Mouse (Mus musculus) heart, postnatal 4 days (tissue): Measurements from ENCODE around the gene Rtkn. TPM values are rescaled to one million over a fixed set of nuclear protein-coding genes. Genes with fewer than 3 reads are reported as not detected.
A peak's percentile ranks its signal among the peaks of the same experiment; 100 is the strongest.

ENCODE experiments used
- DNase-seq: peaks from one replicate; pipeline ENCODE4 v3.0.0; 2021
- total RNA-seq, 2 experiments: library from RNA; stranded (reverse); gene quantifications; 2 replicates each; pipeline ENCODE4 v1.2.3; 2021

Rtkn gene
- total RNA-seq, 2 experiments from 2014 or later: 11.7 to 13.1 TPM

- DNase-seq: peak; percentile 50
These were observed 2.8 kb downstream of the Rtkn start for GRCm38 (mm10) chr6:83138056-83138455.

- DNase-seq: no peak
These were observed 4.8 kb downstream of the Rtkn start for GRCm38 (mm10) chr6:83140044-83140443.

GRCm38 (mm10) chr6:83141636-83142035 lies 6.4 kb downstream of the Rtkn start:
- no peak for DNase-seq

GRCm38 (mm10) chr6:83142211-83142731 lies 7.0 kb downstream of the Rtkn start:
- peak; percentile 47 for DNase-seq

GRCm38 (mm10) chr6:83142886-83143285 lies 7.6 kb downstream of the Rtkn start:
- DNase-seq: no peak

GRCm38 (mm10) chr6:83145209-83145608 lies 9.9 kb downstream of the Rtkn start:
- DNase-seq: no peak

DNA sequence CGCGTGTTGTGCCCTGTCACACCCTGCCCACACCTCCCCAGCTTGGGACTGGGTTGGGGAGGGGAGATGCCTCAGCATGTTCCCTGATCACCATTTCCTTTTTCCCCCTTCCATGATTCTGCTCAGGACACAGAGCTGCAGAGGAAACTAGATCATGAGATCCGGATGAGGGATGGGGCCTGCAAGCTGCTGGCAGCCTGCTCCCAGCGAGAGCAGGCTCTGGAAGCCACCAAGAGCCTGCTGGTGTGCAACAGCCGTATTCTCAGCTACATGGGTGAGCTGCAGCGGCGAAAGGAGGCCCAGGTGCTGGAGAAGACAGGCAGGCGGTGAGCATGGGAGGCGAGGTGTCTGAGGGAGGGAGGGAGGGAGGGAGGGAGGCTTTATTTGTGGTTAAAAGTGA lies 10.5 kb downstream of the Rtkn start:
- DNase-seq: no peak

DNA sequence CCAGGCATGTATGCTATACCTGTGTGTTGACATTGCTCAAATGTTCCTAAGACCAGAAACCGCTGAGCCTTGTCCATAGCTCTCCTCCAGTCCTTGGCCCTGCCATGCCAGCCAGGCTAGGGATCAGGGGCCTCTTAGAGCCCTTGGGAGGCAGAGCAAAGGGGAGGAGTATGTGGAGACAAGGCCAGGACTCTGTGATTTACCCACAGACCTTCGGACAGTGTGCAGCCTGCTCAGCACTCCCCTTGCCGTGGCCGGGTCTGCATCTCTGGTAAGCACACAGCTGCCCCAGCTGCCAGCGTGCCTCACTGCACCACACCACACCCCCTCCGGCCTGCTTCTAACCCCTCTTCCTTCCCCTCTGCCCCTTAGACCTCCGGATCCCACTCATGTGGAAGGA lies 12.0 kb downstream of the Rtkn start:
- no peak for DNase-seq

GRCm38 (mm10) chr6:83151721-83152120 lies 16.5 kb downstream of the Rtkn start:
- DNase-seq: no peak

- no peak for DNase-seq
These were observed 17.8 kb downstream of the Rtkn start for GRCm38 (mm10) chr6:83153038-83153437.

DNA sequence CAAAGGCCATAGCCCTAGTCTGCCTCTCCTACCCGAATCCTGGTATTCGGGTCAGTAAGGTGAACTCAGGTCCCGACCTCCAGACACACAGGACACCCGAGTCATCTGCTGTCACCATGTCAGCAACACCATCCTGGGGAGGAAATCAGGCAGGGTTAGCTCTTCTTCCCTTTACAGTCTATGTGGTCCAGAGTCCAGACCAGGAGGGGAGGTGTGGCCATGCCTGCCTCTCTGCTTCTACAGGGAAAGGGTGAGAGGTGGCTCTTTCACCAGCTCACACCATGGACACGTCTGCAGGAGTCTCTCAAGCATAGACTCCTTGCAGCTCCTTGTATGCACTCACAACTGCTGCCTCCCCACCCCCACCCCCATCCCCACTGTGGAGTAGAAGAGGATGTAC lies 18.2 kb downstream of the Rtkn start:
- DNase-seq: no peak

- peak; percentile 41 for DNase-seq
These were observed 20.4 kb downstream of the Rtkn start for GRCm38 (mm10) chr6:83155552-83156238.

- DNase-seq: peak; percentile 70
These were observed 21.0 kb downstream of the Rtkn start, which contains the start of the genes Wdr54 and 1700003E16Rik for GRCm38 (mm10) chr6:83156259-83156684. Gene Wdr54 (minus strand): TSS chr6:83156397. Gene 1700003E16Rik (plus strand): TSS chr6:83156404.

DNA sequence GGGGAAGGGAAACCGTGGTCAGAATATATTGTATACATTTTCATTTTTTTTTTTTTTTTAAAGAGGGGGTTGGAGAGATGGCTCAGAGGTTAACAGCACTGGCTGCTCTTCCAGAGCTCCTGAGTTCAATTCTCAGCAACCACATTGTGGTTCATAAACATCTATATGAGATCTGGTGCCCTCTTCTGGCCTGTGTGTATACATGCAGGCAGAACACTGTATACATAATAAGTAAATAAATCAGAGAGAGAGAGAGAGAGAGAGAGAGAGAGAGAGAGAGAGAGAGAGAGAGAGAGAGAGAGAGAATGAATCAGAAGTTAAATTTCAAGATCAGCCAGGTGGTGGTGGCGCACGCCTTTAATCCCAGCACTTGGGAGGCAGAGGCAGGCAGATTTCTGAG lies 24.2 kb downstream of the Rtkn start:
- peak; percentile 62 for DNase-seq

- DNase-seq: no peak
These were observed 26.2 kb downstream of the Rtkn start for GRCm38 (mm10) chr6:83161442-83161841.

- peak; percentile 44 for DNase-seq
These were observed 26.8 kb downstream of the Rtkn start for GRCm38 (mm10) chr6:83161921-83162641.

DNA sequence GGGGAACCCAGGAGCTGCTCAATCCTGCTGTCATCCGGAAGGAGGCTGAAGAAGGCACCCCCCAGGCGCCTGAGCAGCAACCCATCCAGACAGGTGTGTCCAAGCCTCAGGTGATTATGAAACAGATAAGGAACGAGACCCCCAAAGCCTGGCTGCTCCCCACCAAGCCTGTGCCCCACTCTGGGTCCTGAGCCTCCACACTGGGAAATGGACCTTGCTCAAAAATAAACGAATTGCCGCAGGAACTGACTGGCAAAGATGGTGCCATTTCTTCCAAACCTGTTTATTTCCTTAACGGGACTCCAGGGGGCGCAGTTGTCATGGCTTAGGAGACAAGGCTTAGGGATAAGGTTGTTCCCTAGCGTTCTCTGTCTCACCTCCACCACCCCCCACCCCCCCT lies 27.4 kb downstream of the Rtkn start:
- peak; percentile 64 for DNase-seq

GRCm38 (mm10) chr6:83165026-83165606 lies 29.9 kb downstream of the Rtkn start:
- DNase-seq: no peak

DNA sequence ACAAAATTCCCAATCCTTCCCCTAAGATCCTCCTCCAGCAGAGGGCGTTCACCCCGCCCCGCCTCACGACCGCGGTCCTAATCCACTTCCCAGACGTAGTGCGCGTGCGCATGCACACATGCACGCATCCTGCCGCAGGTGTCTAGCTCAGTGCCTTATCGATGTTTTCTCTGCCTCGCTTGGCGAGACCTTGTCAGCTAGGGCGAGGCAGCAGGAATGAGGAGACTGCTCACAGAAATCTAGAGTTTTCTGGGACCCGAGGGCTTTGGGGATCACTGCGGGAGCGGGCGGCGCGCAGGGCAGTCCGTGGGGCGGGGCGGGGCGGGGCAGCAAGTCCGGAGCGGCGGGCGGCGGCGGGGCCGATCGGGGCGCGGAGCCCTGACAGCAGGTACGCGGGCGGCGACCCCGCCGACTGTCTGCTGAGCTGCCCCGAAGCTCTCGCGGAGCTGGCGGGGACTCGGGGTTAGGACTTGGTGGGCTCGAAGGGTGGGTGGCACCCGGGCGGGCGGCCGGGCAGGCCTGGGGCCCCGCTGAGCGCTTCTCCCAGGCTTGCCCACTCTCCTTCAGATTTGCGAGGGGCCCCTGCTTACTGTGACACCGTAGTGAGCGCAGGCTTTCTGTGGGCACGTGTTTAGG lies 30.5 kb downstream of the Rtkn start, which contains the start of gene Dctn1:
Gene Dctn1 (plus strand): TSS at position 314 of the 636 bp plus-strand sequence.
- DNase-seq: peak; percentile 97

DNA sequence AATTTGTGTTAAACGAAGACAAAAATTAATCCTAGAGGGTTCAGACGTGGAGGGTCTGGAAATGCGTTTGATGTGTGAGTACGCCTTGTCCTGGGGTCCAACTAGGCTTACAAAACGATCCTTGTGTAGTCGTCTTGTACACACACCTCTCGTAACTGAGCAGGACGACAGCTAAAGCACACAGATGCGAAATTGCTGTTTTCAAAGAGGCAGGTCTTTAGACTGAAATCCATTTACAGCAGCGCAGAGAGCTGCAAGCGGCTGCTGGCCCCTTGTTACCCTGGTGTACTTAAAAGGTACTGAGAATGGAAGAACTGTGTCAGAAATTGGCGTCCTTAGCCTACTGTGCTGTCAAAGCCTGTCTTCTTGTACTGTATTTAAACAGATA lies 31.0 kb downstream of the Rtkn start:
- DNase-seq: no peak

GRCm38 (mm10) chr6:83169872-83170271 lies 34.6 kb downstream of the Rtkn start:
- no peak for DNase-seq

DNA sequence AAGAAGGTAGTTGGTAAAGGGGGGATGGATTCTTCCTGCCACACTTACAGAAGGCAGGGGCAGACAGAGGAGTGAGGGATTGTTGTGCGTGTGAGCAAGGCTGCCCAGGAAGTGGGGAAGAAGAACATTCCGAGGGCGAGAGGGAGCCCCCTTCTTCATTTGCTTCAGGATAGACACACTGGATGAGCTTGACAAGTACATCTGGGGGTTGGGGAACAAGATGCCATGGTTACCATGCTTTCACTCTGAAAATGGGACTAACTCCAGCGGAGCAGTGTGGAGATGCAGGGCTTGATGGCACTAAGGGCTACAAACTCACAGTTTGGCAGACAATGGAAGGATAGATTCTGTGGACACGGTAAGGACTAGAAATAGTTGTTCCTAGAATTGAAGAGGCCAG lies 35.8 kb downstream of the Rtkn start:
- DNase-seq: no peak
